Mouse (Mus musculus) ES-Bruce4 (cell line): ENCODE results near the gene Poc1b. TPM values are rescaled to one million over a fixed set of nuclear protein-coding genes. Genes with fewer than 3 reads are reported as not detected.

Experiments used
- H3K27ac ChIP-seq: 2 replicates; pipeline ENCODE4 v1.5.1; 2012; ENCODE audit warnings: low read length, inconsistent platforms; ENCODE audit not compliant: insufficient read depth
- H3K27me3 ChIP-seq: 2 replicates; pipeline ENCODE4 v1.6.1; 2012; ENCODE audit warnings: mild to moderate bottlenecking, low read length, inconsistent platforms; ENCODE audit not compliant: control insufficient read depth, poor library complexity, insufficient read depth, severe bottlenecking
- H3K36me3 ChIP-seq: 2 replicates; pipeline ENCODE4 v1.6.1; 2012; ENCODE audit warnings: inconsistent platforms, mild to moderate bottlenecking, low read length, moderate library complexity; ENCODE audit not compliant: control insufficient read depth, poor library complexity, insufficient read depth, severe bottlenecking
- H3K4me1 ChIP-seq: one replicate; pipeline ENCODE4 v1.8.1; 2011; ENCODE audit warnings: low read length; ENCODE audit not compliant: control insufficient read depth, insufficient read depth
- H3K4me3 ChIP-seq: 2 replicates; pipeline ENCODE4 v1.5.1; 2011; ENCODE audit warnings: low read depth, mild to moderate bottlenecking, low read length
- H3K9ac ChIP-seq: 2 replicates; pipeline ENCODE4 v1.6.1; 2012; ENCODE audit warnings: low read depth, mild to moderate bottlenecking, inconsistent platforms; ENCODE audit not compliant: poor library complexity, severe bottlenecking
- H3K9me3 ChIP-seq: replicated peaks from 2 replicates; pipeline ENCODE4 v1.6.1; 2012; ENCODE audit warnings: mild to moderate bottlenecking, low read length, inconsistent platforms; ENCODE audit not compliant: control insufficient read depth, poor library complexity, insufficient read depth, severe bottlenecking
- CTCF ChIP-seq: IDR thresholded peaks from one replicate; pipeline ENCODE4 v1.8.1; 2011; ENCODE audit warnings: low read depth, low read length
- EP300 ChIP-seq: IDR thresholded peaks from 2 replicates; pipeline ENCODE4 v1.6.1; 2011; ENCODE audit warnings: low read depth, low read length; ENCODE audit not compliant: insufficient read depth
- POLR2A ChIP-seq: IDR thresholded peaks from one replicate; pipeline ENCODE4 v1.8.1; 2011; ENCODE audit warnings: low read length; ENCODE audit not compliant: insufficient read depth
- polyA plus RNA-seq: library from polyadenylated mRNA; stranded (reverse); fragments of >200 nt; gene quantifications from 2 replicates; pipeline ENCODE4 v1.2.4, GENCODE M21; 2011; ENCODE audit warnings: low read depth; ENCODE audit not compliant: missing spikeins, insufficient read depth, insufficient read length

Poc1b gene
- polyA plus RNA-seq, 1 experiment = 17.8 TPM

- H3K27ac ChIP-seq = no peak overlapping the region
- TF ChIP-seq POLR2A (no peak), CTCF (no peak), EP300 (no peak)
- H3K4me3 ChIP-seq = no peak overlapping the region
- no peak overlapping the region for H3K9ac ChIP-seq
- H3K27me3 ChIP-seq = no peaks in the 10 kb centered on the region
- no peaks in the 10 kb centered on the region for H3K36me3 ChIP-seq
- H3K9me3 ChIP-seq = no peaks in the 10 kb centered on the region
- peaks cover 8% of the 10 kb centered on the region for H3K4me1 ChIP-seq
Observed at GRCm38 (mm10) chr10:99117876-99118275, 11.0 kb downstream of the Poc1b start.

GRCm38 (mm10) chr10:99118697-99119096 lies 11.9 kb downstream of the Poc1b start:
- peak; percentile 74 for TF ChIP-seq EP300
- no peak for TF ChIP-seq CTCF
- H3K4me1 ChIP-seq = peaks cover 6% of the 10 kb centered on the region
- H3K27me3 ChIP-seq = no peaks in the 10 kb centered on the region
- no peaks in the 10 kb centered on the region for H3K36me3 ChIP-seq
- no peak overlapping the region for H3K27ac ChIP-seq
- H3K9ac ChIP-seq = no peak overlapping the region
- H3K4me3 ChIP-seq = no peak overlapping the region
- no peaks in the 10 kb centered on the region for H3K9me3 ChIP-seq

- no peaks in the 10 kb centered on the region for H3K9me3 ChIP-seq
- H3K4me3 ChIP-seq = no peak overlapping the region
- no peaks in the 10 kb centered on the region for H3K36me3 ChIP-seq
- TF ChIP-seq CTCF = no peak
- TF ChIP-seq EP300 = no peak
- no peak for TF ChIP-seq POLR2A
- H3K9ac ChIP-seq = no peak overlapping the region
- H3K27me3 ChIP-seq = no peaks in the 10 kb centered on the region
- H3K4me1 ChIP-seq = peaks cover 6% of the 10 kb centered on the region
- no peak overlapping the region for H3K27ac ChIP-seq
Observed at GRCm38 (mm10) chr10:99119471-99119870, 12.6 kb downstream of the Poc1b start.

GRCm38 (mm10) chr10:99126225-99126624 lies 19.4 kb downstream of the Poc1b start, which contains the start of gene Phxr2:
Gene Phxr2, minus strand, starts transcription at chr10:99126325.
- H3K4me3 ChIP-seq = no peak within 1 kb of the TSS
- H3K27me3 ChIP-seq = no peaks in the 10 kb centered on the region
- H3K4me1 ChIP-seq = no peaks in the 10 kb centered on the region
- H3K9me3 ChIP-seq = no peaks in the 10 kb centered on the region
- no peak within 1 kb of the TSS for H3K27ac ChIP-seq
- TF ChIP-seq CTCF (no peak), EP300 (no peak), POLR2A (no peak)
- H3K36me3 ChIP-seq = no peaks in the 10 kb centered on the region
- H3K9ac ChIP-seq = no peak within 1 kb of the TSS

GRCm38 (mm10) chr10:99126954-99127353 lies 20.1 kb downstream of the Poc1b start:
- H3K9ac ChIP-seq = no peak overlapping the region
- H3K36me3 ChIP-seq = no peaks in the 10 kb centered on the region
- no peaks in the 10 kb centered on the region for H3K9me3 ChIP-seq
- no peak overlapping the region for H3K4me3 ChIP-seq
- no peak overlapping the region for H3K27ac ChIP-seq
- TF ChIP-seq CTCF (no peak), EP300 (no peak), POLR2A (no peak)
- H3K4me1 ChIP-seq = no peaks in the 10 kb centered on the region
- no peaks in the 10 kb centered on the region for H3K27me3 ChIP-seq

GRCm38 (mm10) chr10:99127691-99128261 lies 20.9 kb downstream of the Poc1b start:
- Histone ChIP-seq H3K36me3 (no peaks in the 10 kb centered on the region), H3K9me3 (no peaks in the 10 kb centered on the region), H3K4me1 (no peaks in the 10 kb centered on the region), H3K4me3 (no peak overlapping the region), H3K27me3 (no peaks in the 10 kb centered on the region), H3K27ac (no peak overlapping the region), H3K9ac (no peak overlapping the region)
- no peak for TF ChIP-seq CTCF
- no peak for TF ChIP-seq POLR2A
- TF ChIP-seq EP300 = no peak
